Mouse (Mus musculus) neutrophil, adult 5-6 weeks (primary cell): ENCODE data around the gene Dach2. TPM values are rescaled to one million over a fixed set of nuclear protein-coding genes. Genes with fewer than 3 reads are reported as not detected.
A peak's percentile ranks its signal among the peaks of the same experiment; 100 is the strongest.

Experiments
- ATAC-seq: fragments of 151-379, 151-347 bp; 2 replicates; pipeline ENCODE4 v1.8.0; 2017; ENCODE audit warnings: mild to moderate bottlenecking, moderate TSS enrichment; ENCODE audit not compliant: insufficient number of reproducible peaks, poor library complexity, low FRiP score, severe bottlenecking; ENCODE audit errors: extremely low read depth
- total RNA-seq: library from RNA; stranded (forward); fragments of 200-1000 nt; gene quantifications from 2 replicates; pipeline ENCODE4 v1.2.3, GENCODE M21; 2017

Gene Dach2
- total RNA-seq, 1 experiment from 2014 or later, result not detected

DNA sequence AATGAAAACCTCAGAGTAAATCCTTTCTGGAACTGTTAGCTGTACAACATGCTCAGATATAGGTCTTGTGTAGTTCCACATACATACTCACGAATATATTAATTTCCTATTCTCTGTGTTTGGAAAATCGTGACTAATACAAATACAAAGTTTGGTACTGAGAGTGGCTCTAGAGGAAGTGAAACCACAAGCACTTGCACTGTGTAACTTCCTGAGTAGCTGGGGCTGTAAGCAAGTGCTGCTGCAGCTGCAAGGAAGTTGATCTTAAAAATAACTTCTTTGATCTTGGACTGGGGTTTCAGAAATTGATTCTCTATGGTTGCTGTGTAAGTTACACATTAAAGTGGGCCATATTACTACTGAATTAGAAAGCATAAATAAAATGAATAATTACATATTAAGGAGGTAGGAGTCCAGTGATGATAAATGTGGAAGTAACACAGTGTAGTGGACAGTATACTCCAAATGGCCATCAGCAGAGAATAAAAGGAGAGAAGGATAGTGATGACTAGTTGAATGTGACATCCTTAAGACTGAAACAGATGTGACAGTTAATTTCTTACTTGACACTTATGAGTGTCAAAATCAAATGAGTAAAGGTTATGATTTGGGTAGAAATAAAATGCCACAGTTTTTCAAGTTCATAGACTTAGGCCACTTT is 570.7 kb downstream of the Dach2 start:
- ATAC-seq, result peak; percentile 99

Other genes starting within 250 kb of the Dach2 start
- gene Chm, start 112.0 kb upstream of the Dach2 start, total RNA-seq, result 41.5 and 48.4 TPM in 2 replicates